Comparison of ENCODE assay signal across 24 mouse cellular contexts in the genomic region with DNA sequence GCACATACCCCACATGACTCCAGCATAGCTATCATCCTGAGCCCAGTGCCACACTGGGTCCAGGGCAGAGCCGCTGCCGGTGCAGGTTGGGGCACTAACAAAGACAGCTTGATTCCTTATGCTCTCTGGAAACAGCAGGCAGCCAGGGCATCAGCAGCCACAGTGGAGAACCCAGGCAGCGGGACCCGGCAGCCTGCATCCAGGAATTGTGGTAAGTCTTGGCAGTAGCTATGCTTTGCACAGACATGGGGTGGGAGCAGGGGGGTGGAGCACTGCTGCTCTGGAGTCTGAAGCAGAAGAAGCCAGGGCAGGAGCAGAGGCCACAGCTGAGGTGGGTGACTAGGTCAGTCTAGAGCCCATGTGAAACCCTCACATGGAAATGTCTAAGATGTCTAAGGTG. TPM values are rescaled to one million over a fixed set of nuclear protein-coding genes. Genes with fewer than 3 reads are reported as not detected.
"Had no signal": no experiment of that assay in that cellular context is flagged by ENCODE, and none has a peak within 500 bp of the region (broad histone marks: within the 10 kb centered on the region; RNA-seq: fewer than 3 reads in every experiment).

No protein-coding gene starts in this region.

- H3K4me3 ChIP-seq: gastrocnemius, adult 2 months; heart, embryonic 10.5 days; heart, embryonic 12.5 days; intestine, embryonic 15.5 days; layer of hippocampus, adult 2 months; limb, embryonic 10.5 days; limb, embryonic 12.5 days; liver, embryonic 13.5 days had no signal

- H3K27ac ChIP-seq: gastrocnemius, adult 2 months; heart, embryonic 10.5 days; hindbrain, embryonic 14.5 days; intestine, embryonic 15.5 days; layer of hippocampus, adult 2 months; limb, embryonic 10.5 days; limb, embryonic 12.5 days; liver, embryonic 13.5 days had no signal

- H3K4me1 ChIP-seq: heart, embryonic 12.5 days; intestine, embryonic 15.5 days; liver, embryonic 13.5 days had no signal

- H3K4me2 ChIP-seq: heart, embryonic 12.5 days; hindbrain, embryonic 14.5 days; intestine, embryonic 15.5 days; limb, embryonic 12.5 days; liver, embryonic 11.5 days; liver, embryonic 13.5 days had no signal

- DNase-seq: gastrocnemius, adult 2 months; gastrocnemius, postnatal 10 days; gastrocnemius, postnatal 25 days; heart, adult 18-20 months; heart, postnatal 10 days; heart, postnatal 4 days; kidney, adult 18-20 months; kidney, adult 8-10 months; kidney, postnatal 10 days; kidney, postnatal 25 days; kidney, postnatal 4 days; liver; liver, embryonic 13.5 days had no signal

- ATAC-seq: inflammation-experienced regulatory T-cells, adult 6 months; intestine, embryonic 15.5 days; intestine, postnatal 0 days had no signal

- H3K9ac ChIP-seq: heart, embryonic 12.5 days; hindbrain, embryonic 14.5 days; intestine, embryonic 15.5 days; limb, embryonic 12.5 days; liver, embryonic 13.5 days had no signal

- H3K36me3 ChIP-seq: intestine, embryonic 15.5 days; liver, embryonic 13.5 days had no signal

- H3K27me3 ChIP-seq: heart, embryonic 12.5 days; intestine, embryonic 15.5 days; limb, embryonic 12.5 days; liver, embryonic 13.5 days had no signal

- H3K9me3 ChIP-seq: heart, embryonic 10.5 days; heart, embryonic 12.5 days; intestine, embryonic 15.5 days; limb, embryonic 10.5 days; limb, embryonic 12.5 days; liver, embryonic 13.5 days had no signal

RNA-seq across cellular contexts. Expression of a gene that starts 23.0 kb away (rescaled TPM):
- total RNA-seq: granulocyte monocyte progenitor cell, adult 5-6 weeks had no signal
- polyA plus RNA-seq: inflammation-experienced regulatory T-cells, adult 6 months had no signal

RNA-seq across cellular contexts. Expression of a gene that starts 43.8 kb away (rescaled TPM):
- total RNA-seq: granulocyte monocyte progenitor cell, adult 5-6 weeks had no signal
- polyA plus RNA-seq: inflammation-experienced regulatory T-cells, adult 6 months had no signal
